Mouse (Mus musculus) lung, embryonic 16.5 days (tissue): ENCODE data around the gene Shcbp1l. TPM values are rescaled to one million over a fixed set of nuclear protein-coding genes. Genes with fewer than 3 reads are reported as not detected.
A peak's percentile ranks its signal among the peaks of the same experiment; 100 is the strongest.
"Not testable (repeated sequence)": the region's sequence is repeated elsewhere in the genome, so short reads cannot be mapped to it uniquely, and the experiment has no call there.

Experiments
- ATAC-seq: fragments of 200-750 bp; cut with Nextera tagmentation; 2 replicates; pipeline ENCODE4 v1.8.0; 2017; ENCODE audit warnings: low read depth, mild to moderate bottlenecking, moderate library complexity
- H3K27ac ChIP-seq: fragments of 300-500 bp; sonication (generic); 2 replicates; pipeline ENCODE4 v1.5.1; 2014; ENCODE audit warnings: mild to moderate bottlenecking, control low read depth, low read length
- H3K27me3 ChIP-seq: fragments of 300-500 bp; sonication (generic); 2 replicates; pipeline ENCODE4 v1.6.1; 2014; ENCODE audit warnings: low read depth, low read length, mixed read lengths; ENCODE audit not compliant: control insufficient read depth, insufficient read depth
- H3K36me3 ChIP-seq: fragments of 300-500 bp; sonication (generic); 2 replicates; pipeline ENCODE4 v1.6.1; 2014; ENCODE audit warnings: low read length; ENCODE audit not compliant: control insufficient read depth, insufficient read depth
- H3K4me1 ChIP-seq: fragments of 300-500 bp; sonication (generic); replicated peaks from 2 replicates; pipeline ENCODE4 v1.6.1; 2014; ENCODE audit warnings: low read length, mixed read lengths; ENCODE audit not compliant: control insufficient read depth, insufficient read depth
- H3K4me2 ChIP-seq: fragments of 300-500 bp; sonication (generic); 2 replicates; pipeline ENCODE4 v1.6.1; 2014; ENCODE audit warnings: low read depth, low read length, control low read depth
- H3K4me3 ChIP-seq: fragments of 300-500 bp; sonication (generic); 2 replicates; pipeline ENCODE4 v1.5.1; 2014; ENCODE audit warnings: mild to moderate bottlenecking, low read length, control low read depth
- H3K9ac ChIP-seq: fragments of 300-500 bp; sonication (generic); 2 replicates; pipeline ENCODE4 v1.6.1; 2014; ENCODE audit warnings: low read length, control low read depth
- H3K9me3 ChIP-seq: fragments of 300-500 bp; sonication (generic); 2 replicates; pipeline ENCODE4 v1.6.1; 2016; ENCODE audit warnings: low read length; ENCODE audit not compliant: control insufficient read depth
- WGBS: fragments of 180-500 bp; shearing (Covaris S2); extraction: QIAGEN DNeasy Blood & Tissue Kit; methylation state at CpG from one replicate; pipeline ENCODE4 v1.1.7; 2014; 5-methylcytosine and 5-hydroxymethylcytosine counted together
- polyA plus RNA-seq: library from polyadenylated mRNA; unstranded; fragments of >200 nt; fragmentation: Nextera tagmentation; extraction: Ambion mirVana; gene quantifications from 2 replicates; pipeline ENCODE4 v1.2.1, GENCODE M21; 2015

Gene Shcbp1l
- polyA plus RNA-seq, result 0.13 and 0.21 TPM in 2 replicates

DNA sequence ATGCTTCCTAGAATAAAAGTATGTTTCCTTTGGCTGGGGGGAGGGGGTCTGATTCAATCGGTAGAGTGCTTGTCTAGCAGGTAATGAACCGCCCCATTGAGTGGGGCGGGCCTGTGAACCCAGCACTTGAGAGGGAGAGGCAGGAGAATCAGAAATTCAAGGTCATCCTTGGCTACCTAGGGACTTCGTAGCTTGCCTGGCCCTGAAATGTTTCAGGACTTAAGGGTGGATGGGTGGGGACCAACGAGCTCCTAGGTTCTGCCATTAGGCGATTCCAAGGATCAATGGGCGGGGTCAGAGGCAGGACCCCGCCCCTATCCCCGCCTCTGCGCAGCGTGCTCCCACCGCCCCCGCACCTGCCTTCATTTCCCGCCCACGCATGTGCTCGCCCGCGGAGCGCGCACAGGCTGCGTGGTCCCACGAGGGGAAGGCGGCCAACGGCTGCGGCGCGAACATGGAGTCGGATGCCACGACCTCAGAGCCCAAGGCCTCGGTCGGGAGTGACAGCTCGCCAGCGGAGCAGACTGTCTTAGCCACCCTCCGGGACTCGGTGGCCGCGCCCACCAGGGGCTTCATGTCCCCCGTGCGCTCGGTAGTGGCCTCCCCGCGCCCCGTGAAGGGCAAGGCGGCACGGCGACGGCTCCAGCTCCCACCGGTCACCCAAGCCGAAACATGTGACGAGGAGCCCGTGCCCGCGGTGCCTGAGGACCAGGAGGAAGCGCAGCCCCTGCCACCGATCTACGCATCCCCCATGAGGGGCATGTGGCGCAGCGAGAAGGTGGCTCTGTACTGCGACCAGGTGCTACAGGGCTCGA, at the start of gene Shcbp1l:
Gene Shcbp1l, plus strand, starts transcription at position 393 of the 815 bp plus-strand sequence.
- Histone ChIP-seq H3K4me3 (peak within 1 kb of the TSS; percentile 60), H3K9ac (peak within 1 kb of the TSS; percentile 60), H3K4me1 (peaks cover 11% of the 10 kb centered on the region), H3K27ac (no peak within 1 kb of the TSS), H3K4me2 (peak within 1 kb of the TSS; percentile 99), H3K27me3 (no peaks in the 10 kb centered on the region; the same call in 1 of the 2 replicates), H3K9me3 (no peaks in the 10 kb centered on the region), H3K36me3 (no peaks in the 10 kb centered on the region)
- peak; percentile 89 for ATAC-seq
- 2% methylated on average over 60 of the region's 60 CpGs for WGBS

GRCm38 (mm10) chr1:153376446-153376845, 48.5 kb upstream of the Shcbp1l start:
- no peak for ATAC-seq
- no peak overlapping the region for H3K27ac ChIP-seq
- no peaks in the 10 kb centered on the region for H3K4me1 ChIP-seq
- no peaks in the 10 kb centered on the region for H3K9me3 ChIP-seq
- no peaks in the 10 kb centered on the region for H3K36me3 ChIP-seq
- no peak overlapping the region for H3K4me3 ChIP-seq
- H3K4me2 ChIP-seq, result no peak overlapping the region
- no peaks in the 10 kb centered on the region for H3K27me3 ChIP-seq
- H3K9ac ChIP-seq, result no peak overlapping the region
- 39% methylated on average over 6 of the region's 6 CpGs for WGBS

DNA sequence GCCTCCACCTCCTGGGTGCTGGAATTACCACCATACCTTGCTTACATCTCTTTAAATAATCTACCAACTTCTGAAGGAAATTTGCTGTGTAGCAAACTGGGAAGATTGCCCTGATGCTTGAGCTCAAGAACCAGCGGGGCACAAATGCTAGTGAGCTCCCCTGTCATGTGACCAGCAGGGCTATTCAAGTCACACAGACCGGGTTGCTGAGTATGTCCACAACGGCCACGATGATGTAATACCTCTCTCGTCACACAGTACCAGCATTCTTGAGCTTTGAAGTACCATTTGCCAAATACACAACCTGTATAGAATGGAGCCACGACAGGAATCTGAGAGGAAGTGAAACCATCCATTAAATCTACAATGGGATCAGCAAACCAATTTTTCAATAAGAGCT, 46.4 kb upstream of the Shcbp1l start:
- H3K4me2 ChIP-seq, result peak overlapping the region; percentile 8; the same call in 1 of the 2 replicates
- H3K4me1 ChIP-seq, result no peaks in the 10 kb centered on the region
- no peak overlapping the region for H3K4me3 ChIP-seq
- no peaks in the 10 kb centered on the region for H3K9me3 ChIP-seq
- ATAC-seq, result peak; percentile 78; the same call in 1 of the 2 replicates
- H3K9ac ChIP-seq, result no peak overlapping the region
- no peaks in the 10 kb centered on the region for H3K27me3 ChIP-seq
- no peak overlapping the region for H3K27ac ChIP-seq
- no peaks in the 10 kb centered on the region for H3K36me3 ChIP-seq
- WGBS, result 39% methylated on average over 6 of the region's 6 CpGs

- Histone ChIP-seq H3K9me3 (no peaks in the 10 kb centered on the region), H3K27me3 (no peaks in the 10 kb centered on the region), H3K27ac (no peak overlapping the region), H3K4me3 (no peak overlapping the region), H3K36me3 (no peaks in the 10 kb centered on the region), H3K4me2 (no peak overlapping the region), H3K9ac (no peak overlapping the region), H3K4me1 (no peaks in the 10 kb centered on the region)
- no peak for ATAC-seq
- 68% methylated on average over 5 of the region's 5 CpGs for WGBS
These were observed 45.1 kb upstream of the Shcbp1l start for GRCm38 (mm10) chr1:153379832-153380231.

GRCm38 (mm10) chr1:153380746-153381282, 44.1 kb upstream of the Shcbp1l start:
- ATAC-seq, result no peak
- H3K4me1 ChIP-seq, result no peaks in the 10 kb centered on the region
- H3K36me3 ChIP-seq, result no peaks in the 10 kb centered on the region
- H3K9me3 ChIP-seq, result no peaks in the 10 kb centered on the region
- H3K9ac ChIP-seq, result no peak overlapping the region
- no peak overlapping the region for H3K4me2 ChIP-seq
- no peak overlapping the region for H3K27ac ChIP-seq
- H3K27me3 ChIP-seq, result no peaks in the 10 kb centered on the region
- WGBS, result 88% methylated on average over 9 of the region's 9 CpGs
- no peak overlapping the region for H3K4me3 ChIP-seq

- Histone ChIP-seq H3K9ac (no peak overlapping the region), H3K9me3 (no peaks in the 10 kb centered on the region), H3K4me1 (peaks cover 5% of the 10 kb centered on the region; the same call in 1 of the 2 replicates), H3K27me3 (no peaks in the 10 kb centered on the region), H3K36me3 (no peaks in the 10 kb centered on the region), H3K4me2 (no peak overlapping the region), H3K27ac (no peak overlapping the region), H3K4me3 (no peak overlapping the region)
- 65% methylated on average over 6 of the region's 6 CpGs for WGBS
- no peak for ATAC-seq
These were observed 39.9 kb upstream of the Shcbp1l start for GRCm38 (mm10) chr1:153385081-153385480.

DNA sequence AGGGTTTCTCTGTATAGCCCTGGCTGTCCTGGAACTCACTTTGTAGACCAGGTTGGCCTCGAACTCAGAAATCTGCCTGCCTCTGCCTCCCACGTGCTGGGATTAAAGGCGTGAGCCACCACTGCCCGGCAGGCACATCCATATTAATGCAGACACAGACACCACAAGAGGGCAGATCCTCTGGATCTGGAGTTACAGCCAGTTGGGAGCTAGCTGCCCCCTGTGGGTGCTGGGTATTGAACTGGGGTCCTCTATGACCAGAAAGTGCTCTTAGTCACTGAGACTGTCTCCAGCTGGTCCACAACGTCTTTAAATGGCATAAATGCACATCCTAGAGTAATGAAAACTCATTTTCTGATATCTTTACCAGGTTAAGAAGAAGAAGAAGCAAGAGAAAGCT, 39.3 kb upstream of the Shcbp1l start:
- H3K9me3 ChIP-seq, H3K9ac ChIP-seq, H3K36me3 ChIP-seq, ATAC-seq, H3K27me3 ChIP-seq, H3K27ac ChIP-seq, H3K4me3 ChIP-seq, H3K4me2 ChIP-seq, H3K4me1 ChIP-seq: not testable (repeated sequence)
- WGBS, result 76% methylated on average over 4 of the region's 5 CpGs

- Histone ChIP-seq H3K9me3 (no peaks in the 10 kb centered on the region), H3K27me3 (no peaks in the 10 kb centered on the region), H3K36me3 (no peaks in the 10 kb centered on the region), H3K4me2 (peak overlapping the region; percentile 22; the same call in 1 of the 2 replicates), H3K4me1 (peaks cover 5% of the 10 kb centered on the region; the same call in 1 of the 2 replicates), H3K27ac (peak overlapping the region; percentile 22; the same call in 1 of the 2 replicates), H3K4me3 (no peak overlapping the region), H3K9ac (peak overlapping the region; percentile 32; the same call in 1 of the 2 replicates)
- ATAC-seq, result peak; percentile 97
- WGBS, result 43% methylated on average over 25 of the region's 25 CpGs
These were observed 38.5 kb upstream of the Shcbp1l start for GRCm38 (mm10) chr1:153386271-153387069.

DNA sequence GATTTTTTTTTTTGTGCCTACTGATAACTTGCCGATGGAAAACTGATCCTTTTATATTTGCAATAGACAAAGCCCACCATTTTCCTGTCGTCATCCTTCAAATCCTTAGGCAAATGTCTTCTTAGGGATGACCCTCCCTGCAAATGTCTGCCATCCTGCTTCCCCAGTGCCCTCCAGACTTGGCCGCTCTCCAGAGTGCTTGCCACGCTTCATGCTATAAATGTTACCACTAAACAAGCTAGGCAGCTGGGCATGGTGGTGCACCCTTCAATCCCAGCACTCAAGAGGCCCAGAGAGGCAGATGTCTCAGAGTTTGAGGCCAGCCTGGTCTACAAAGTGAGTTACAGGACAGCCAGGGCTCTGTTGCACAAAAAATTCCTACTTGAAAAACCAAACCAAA, 29.3 kb upstream of the Shcbp1l start:
- H3K27me3 ChIP-seq, H3K4me1 ChIP-seq, H3K36me3 ChIP-seq, ATAC-seq, H3K9me3 ChIP-seq, H3K9ac ChIP-seq, H3K4me2 ChIP-seq, H3K4me3 ChIP-seq, H3K27ac ChIP-seq: not testable (repeated sequence)
- WGBS, result 65% methylated on average over 4 of the region's 4 CpGs
